In the genomic region with DNA sequence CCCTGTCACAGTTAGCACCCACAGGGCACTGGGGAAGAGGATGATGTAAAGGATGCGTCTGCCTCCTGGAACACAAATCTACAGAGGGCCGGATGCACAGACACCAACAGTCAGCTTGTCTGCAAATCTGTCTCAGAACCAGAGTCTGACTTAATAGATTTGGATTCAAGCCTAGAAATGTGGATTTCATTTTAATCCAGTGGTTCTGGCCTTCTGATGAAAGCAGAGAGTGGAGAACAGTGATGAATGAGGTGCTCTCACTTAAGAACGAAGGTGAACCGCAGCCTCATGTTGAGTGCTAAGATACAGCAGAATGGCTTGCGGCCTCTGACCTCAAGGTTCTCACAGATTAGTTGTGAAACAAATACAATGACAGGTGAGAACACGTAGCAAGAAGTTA, we compare ENCODE assay signal across 13 mouse cellular contexts.
"Had no signal": no experiment of that assay in that cellular context is flagged by ENCODE, and none has a peak within 500 bp of the region (broad histone marks: within the 10 kb centered on the region; RNA-seq: fewer than 3 reads in every experiment).

No protein-coding gene starts in this region.

- H3K4me1 ChIP-seq: liver, embryonic 13.5 days; neural tube, embryonic 12.5 days had no signal

- H3K9me3 ChIP-seq: kidney, embryonic 15.5 days; liver, embryonic 13.5 days; midbrain, embryonic 15.5 days; neural tube, embryonic 12.5 days had no signal

- H3K27ac ChIP-seq: kidney, embryonic 15.5 days; left cerebral cortex, adult 2 months; liver, embryonic 13.5 days; midbrain, embryonic 15.5 days; neural tube, embryonic 12.5 days had no signal

- H3K4me2 ChIP-seq: kidney, embryonic 15.5 days; liver, embryonic 13.5 days; midbrain, embryonic 11.5 days; midbrain, embryonic 15.5 days; neural tube, embryonic 12.5 days had no signal

- ATAC-seq: liver, postnatal 0 days; midbrain, embryonic 15.5 days had no signal

- H3K36me3 ChIP-seq: kidney, embryonic 15.5 days; liver, embryonic 13.5 days; midbrain, embryonic 15.5 days; neural tube, embryonic 12.5 days had no signal

- DNase-seq: kidney, adult 18-20 months; kidney, postnatal 14 days; liver; liver, embryonic 13.5 days; liver, postnatal 0 days; spleen, adult 18-20 months; thymus, adult 18-20 months; thymus, postnatal 25 days had no signal

- H3K27me3 ChIP-seq: kidney, embryonic 15.5 days; liver, embryonic 13.5 days; midbrain, embryonic 15.5 days; neural tube, embryonic 12.5 days had no signal

- H3K9ac ChIP-seq: kidney, embryonic 15.5 days; liver, embryonic 13.5 days; liver, postnatal 0 days; midbrain, embryonic 15.5 days; neural tube, embryonic 12.5 days had no signal

- H3K4me3 ChIP-seq: kidney, embryonic 15.5 days; left cerebral cortex, adult 2 months; liver, embryonic 13.5 days; midbrain, embryonic 15.5 days; neural tube, embryonic 12.5 days had no signal
